Mouse (Mus musculus) CD4-positive, CD25-positive, alpha-beta regulatory T cell (primary cell): ENCODE data around the gene Hist1h1t. TPM values are rescaled to one million over a fixed set of nuclear protein-coding genes. Genes with fewer than 3 reads are reported as not detected.

Experiments
- polyA plus RNA-seq: library from polyadenylated mRNA; unstranded; fragments of 100-300 nt; shearing (Covaris generic); gene quantifications from one replicate; pipeline ENCODE4 v1.2.1, GENCODE M21; 2017

Hist1h1t gene
- polyA plus RNA-seq, result not detected

DNA sequence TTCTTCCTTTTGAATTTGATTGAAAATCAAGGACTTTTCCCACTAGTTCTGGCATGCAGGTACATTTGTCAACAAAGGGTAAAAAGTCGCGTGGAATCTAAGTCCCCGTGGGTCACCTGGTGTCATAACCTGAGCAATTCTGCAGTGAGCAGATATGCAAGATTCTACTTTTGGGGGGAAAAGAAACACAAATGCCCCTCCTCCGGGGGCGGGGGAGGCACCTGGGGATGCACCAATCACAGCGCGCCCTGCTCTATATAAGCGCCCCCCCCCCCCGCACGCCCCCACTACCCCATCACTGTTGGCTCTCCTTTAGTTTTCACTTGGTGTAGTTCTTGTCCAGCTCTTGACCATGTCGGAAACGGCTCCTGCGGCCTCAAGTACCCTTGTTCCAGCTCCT lies at the start of gene Hist1h1t:
Gene Hist1h1t, plus strand, starts transcription at position 301 of the 400 bp plus-strand sequence.

GRCm38 (mm10) chr13:23683755-23684281 lies 11.8 kb upstream of the Hist1h1t start, which contains the start of the genes Hist1h2ac and Hist1h2bc:
TSS of gene Hist1h2ac (minus strand) at chr13:23683948.
TSS of gene Hist1h2bc (plus strand) at chr13:23684199.

GRCm38 (mm10) chr13:23698300-23698693 lies 2.7 kb downstream of the Hist1h1t start, which contains the start of gene Hist1h4c:
TSS of gene Hist1h4c (minus strand) at chr13:23698454.

DNA sequence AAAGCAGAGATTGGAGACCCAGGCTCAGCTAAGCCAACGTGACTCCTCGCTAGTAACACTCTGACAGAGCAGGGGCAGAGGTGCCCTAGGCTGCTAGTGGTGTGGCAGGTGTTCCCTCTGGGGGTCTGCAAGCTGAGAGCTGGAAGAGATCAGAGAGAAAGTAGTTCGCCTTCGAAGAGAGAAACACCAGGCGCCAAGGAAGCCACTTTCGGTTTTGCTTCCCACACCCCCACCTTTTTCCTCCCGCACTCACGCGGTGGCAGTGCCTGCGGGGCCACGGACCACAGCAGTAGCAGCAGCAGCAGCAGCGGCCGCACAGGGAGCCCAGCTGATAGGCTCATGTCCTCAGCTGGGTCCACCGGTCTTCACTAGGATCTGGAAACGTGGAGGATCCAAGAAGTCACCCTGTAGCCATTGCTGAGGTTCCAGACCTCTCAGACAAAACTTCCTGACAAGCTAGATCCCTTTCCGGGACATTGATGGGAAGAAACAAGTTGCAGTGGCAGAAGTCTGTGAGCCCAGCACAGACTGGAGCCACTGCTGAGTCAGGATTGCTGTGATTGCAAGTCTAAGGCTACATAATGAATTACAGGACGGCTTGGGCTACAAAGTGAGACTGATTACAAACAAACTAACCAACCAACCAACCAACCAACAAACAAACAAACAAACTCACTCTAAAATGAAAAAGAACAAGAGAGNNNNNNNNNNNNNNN lies 14.9 kb downstream of the Hist1h1t start, which contains the start of gene Hfe:
Gene Hfe, minus strand, starts transcription at position 481 of the 716 bp plus-strand sequence.

DNA sequence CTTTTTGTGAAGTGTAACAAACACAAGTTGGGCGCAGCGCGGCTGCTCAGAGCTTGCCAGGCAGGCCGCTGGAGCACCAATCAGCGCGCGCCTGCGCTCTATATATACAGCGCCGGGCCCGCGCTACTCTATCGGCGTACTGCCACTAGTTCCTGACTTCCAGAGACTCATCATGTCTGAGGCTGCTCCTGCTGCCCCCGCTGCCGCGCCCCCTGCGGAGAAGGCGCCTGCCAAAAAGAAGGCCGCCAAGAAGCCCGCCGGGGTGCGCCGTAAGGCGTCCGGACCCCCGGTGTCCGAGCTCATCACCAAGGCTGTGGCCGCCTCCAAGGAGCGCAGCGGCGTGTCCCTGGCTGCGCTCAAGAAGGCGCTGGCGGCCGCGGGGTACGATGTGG lies 43.1 kb downstream of the Hist1h1t start, which contains the start of gene Hist1h1c:
Gene Hist1h1c, plus strand, starts transcription at position 132 of the 392 bp plus-strand sequence.

GRCm38 (mm10) chr13:23745381-23746161 lies 50.0 kb downstream of the Hist1h1t start, which contains the start of gene Hist1h3c:
TSS of gene Hist1h3c (minus strand) at chr13:23745602.

Other genes starting within 250 kb of the Hist1h1t start
- 0.05 TPM for gene Btn1a1, start 229.9 kb upstream of the Hist1h1t start, polyA plus RNA-seq
- gene Btn2a2, start 207.0 kb upstream of the Hist1h1t start, polyA plus RNA-seq, result not detected
- gene Hist1h4h, start 164.8 kb upstream of the Hist1h1t start, polyA plus RNA-seq, result 5.1 TPM
- gene Hist1h2af, start 161.9 kb upstream of the Hist1h1t start, polyA plus RNA-seq, result not detected
- 0.53 TPM for gene Hist1h3g, start 160.4 kb upstream of the Hist1h1t start, polyA plus RNA-seq
- gene Hist1h2bh, start 152.4 kb upstream of the Hist1h1t start, polyA plus RNA-seq, result not detected
- gene Hist1h3f, start 151.8 kb upstream of the Hist1h1t start, polyA plus RNA-seq, result 0.37 TPM
- 0.66 TPM for gene Hist1h4f, start 144.2 kb upstream of the Hist1h1t start, polyA plus RNA-seq
- 0.60 TPM for gene Hist1h1d, start 142.6 kb upstream of the Hist1h1t start, polyA plus RNA-seq
- gene Hist1h3e, start 133.4 kb upstream of the Hist1h1t start, polyA plus RNA-seq, result 2.0 TPM
- gene Hist1h2ae, start 124.6 kb upstream of the Hist1h1t start, polyA plus RNA-seq, result 4.5 TPM
- gene Hist1h2bg, start 124.4 kb upstream of the Hist1h1t start, polyA plus RNA-seq, result 3.0 TPM
- gene Hist1h2bf, start 121.6 kb upstream of the Hist1h1t start, polyA plus RNA-seq, result 0.68 TPM
- not detected for gene Hist1h2ad, start 121.4 kb upstream of the Hist1h1t start, polyA plus RNA-seq
- gene Hist1h3d, start 120.1 kb upstream of the Hist1h1t start, polyA plus RNA-seq, result 0.18 TPM
- gene Hist1h4d, start 114.2 kb upstream of the Hist1h1t start, polyA plus RNA-seq, result 17.1 TPM
- gene Hist1h2be, start 74.7 kb upstream of the Hist1h1t start, polyA plus RNA-seq, result 3.0 TPM
- 13.2 TPM for gene Hist1h1e, start 73.3 kb upstream of the Hist1h1t start, polyA plus RNA-seq
- gene Hist1h2ac, start 11.9 kb upstream of the Hist1h1t start, polyA plus RNA-seq, result 0.59 TPM
- gene Hist1h2bc, start 11.6 kb upstream of the Hist1h1t start, polyA plus RNA-seq, result 10.5 TPM
- 5.3 TPM for gene Hist1h4c, start 2.6 kb downstream of the Hist1h1t start, polyA plus RNA-seq
- gene Hfe, start 15.0 kb downstream of the Hist1h1t start, polyA plus RNA-seq, result 0.74 TPM
- 23.2 TPM for gene Hist1h1c, start 43.0 kb downstream of the Hist1h1t start, polyA plus RNA-seq
- 0.38 TPM for gene Hist1h3c, start 49.8 kb downstream of the Hist1h1t start, polyA plus RNA-seq
- not detected for gene Hist1h2bb, start 50.9 kb downstream of the Hist1h1t start, polyA plus RNA-seq
- 1.7 TPM for gene Hist1h2ab, start 55.3 kb downstream of the Hist1h1t start, polyA plus RNA-seq
- gene Hist1h3b, start 56.5 kb downstream of the Hist1h1t start, polyA plus RNA-seq, result not detected
- gene Hist1h4b, start 61.2 kb downstream of the Hist1h1t start, polyA plus RNA-seq, result 14.5 TPM
- gene Hist1h4a, start 65.4 kb downstream of the Hist1h1t start, polyA plus RNA-seq, result not detected
- gene Hist1h3a, start 66.6 kb downstream of the Hist1h1t start, polyA plus RNA-seq, result 4.0 TPM
- 1.1 TPM for gene Hist1h1a, start 67.9 kb downstream of the Hist1h1t start, polyA plus RNA-seq
- not detected for gene Trim38, start 74.1 kb downstream of the Hist1h1t start, polyA plus RNA-seq
- gene Slc17a2, start 111.2 kb downstream of the Hist1h1t start, polyA plus RNA-seq, result not detected
- not detected for gene Slc17a3, start 143.6 kb downstream of the Hist1h1t start, polyA plus RNA-seq
- not detected for gene Slc17a1, start 171.9 kb downstream of the Hist1h1t start, polyA plus RNA-seq
- not detected for gene Slc17a4, start 219.2 kb downstream of the Hist1h1t start, polyA plus RNA-seq
- gene Hist1h2ba, start 238.3 kb downstream of the Hist1h1t start, polyA plus RNA-seq, result not detected
- not detected for gene Hist1h2aa, start 238.6 kb downstream of the Hist1h1t start, polyA plus RNA-seq